Mouse (Mus musculus): ENCODE measurements around the gene Rbm4. TPM values are rescaled to one million over a fixed set of nuclear protein-coding genes. Genes with fewer than 3 reads are reported as not detected.

Rbm4 gene
- polyA plus RNA-seq, 1 experiment from 2014 or later: 103 TPM

Other genes starting within 250 kb of the Rbm4 start
- gene Lrfn4, start 178.2 kb downstream of the Rbm4 start, polyA plus RNA-seq (2015; fragmentation: Nextera tagmentation; extraction: Ambion mirVana): 7.5 and 7.9 TPM in 2 replicates
- gene Rce1, start 168.3 kb downstream of the Rbm4 start, polyA plus RNA-seq (2015; fragmentation: Nextera tagmentation; extraction: Ambion mirVana): 50.9 and 63.4 TPM in 2 replicates
- 4.1 and 5.8 TPM in 2 replicates for gene Gm960, start 95.2 kb downstream of the Rbm4 start, polyA plus RNA-seq (2015; fragmentation: Nextera tagmentation; extraction: Ambion mirVana)
- 18.1 and 20.8 TPM in 2 replicates for gene Sptbn2, start 82.7 kb downstream of the Rbm4 start, polyA plus RNA-seq (2015; fragmentation: Nextera tagmentation; extraction: Ambion mirVana)
- gene Rbm4b, start 37.4 kb downstream of the Rbm4 start, polyA plus RNA-seq (2015; fragmentation: Nextera tagmentation; extraction: Ambion mirVana): 188 and 192 TPM in 2 replicates
- 43.0 and 47.4 TPM in 2 replicates for gene Gm21992, start 17.7 kb upstream of the Rbm4 start, polyA plus RNA-seq (2015; fragmentation: Nextera tagmentation; extraction: Ambion mirVana)
- 88.3 and 95.3 TPM in 2 replicates for gene Rbm14, start 17.7 kb upstream of the Rbm4 start, polyA plus RNA-seq (2015; fragmentation: Nextera tagmentation; extraction: Ambion mirVana)
- gene Ccs, start 45.4 kb upstream of the Rbm4 start, polyA plus RNA-seq (2015; fragmentation: Nextera tagmentation; extraction: Ambion mirVana): 42.0 and 47.0 TPM in 2 replicates
- gene Ccdc87, start 45.5 kb upstream of the Rbm4 start, polyA plus RNA-seq (2015; fragmentation: Nextera tagmentation; extraction: Ambion mirVana): 0.23 and 0.39 TPM in 2 replicates
- gene Ctsf, start 61.2 kb upstream of the Rbm4 start, polyA plus RNA-seq (2015; fragmentation: Nextera tagmentation; extraction: Ambion mirVana): 31.3 and 34.5 TPM in 2 replicates
- gene Actn3, start 84.0 kb upstream of the Rbm4 start, polyA plus RNA-seq (2015; fragmentation: Nextera tagmentation; extraction: Ambion mirVana): 0.64 and 0.97 TPM in 2 replicates
- 17.1 and 20.1 TPM in 2 replicates for gene Zdhhc24, start 84.8 kb upstream of the Rbm4 start, polyA plus RNA-seq (2015; fragmentation: Nextera tagmentation; extraction: Ambion mirVana)
- gene Bbs1, start 112.7 kb upstream of the Rbm4 start, polyA plus RNA-seq (2015; fragmentation: Nextera tagmentation; extraction: Ambion mirVana): 8.9 and 10.8 TPM in 2 replicates
- gene Dpp3, start 134.4 kb upstream of the Rbm4 start, polyA plus RNA-seq (2015; fragmentation: Nextera tagmentation; extraction: Ambion mirVana): 118 and 132 TPM in 2 replicates
- gene Peli3, start 149.2 kb upstream of the Rbm4 start, polyA plus RNA-seq (2015; fragmentation: Nextera tagmentation; extraction: Ambion mirVana): 5.7 TPM in 2 replicates
- 128 and 135 TPM in 2 replicates for gene Mrpl11, start 168.2 kb upstream of the Rbm4 start, polyA plus RNA-seq (2015; fragmentation: Nextera tagmentation; extraction: Ambion mirVana)
- 0.10 and 0.18 TPM in 2 replicates for gene Npas4, start 196.4 kb upstream of the Rbm4 start, polyA plus RNA-seq (2015; fragmentation: Nextera tagmentation; extraction: Ambion mirVana)
- 6.9 and 8.3 TPM in 2 replicates for gene Slc29a2, start 230.0 kb upstream of the Rbm4 start, polyA plus RNA-seq (2015; fragmentation: Nextera tagmentation; extraction: Ambion mirVana)
- gene B4gat1, start 244.9 kb upstream of the Rbm4 start, polyA plus RNA-seq (2015; fragmentation: Nextera tagmentation; extraction: Ambion mirVana): 39.4 and 40.3 TPM in 2 replicates
- gene AC124502.3, start 245.0 kb upstream of the Rbm4 start, polyA plus RNA-seq (2015; fragmentation: Nextera tagmentation; extraction: Ambion mirVana): 3.2 and 3.4 TPM in 2 replicates
- 56.0 and 63.2 TPM in 2 replicates for gene Brms1, start 247.5 kb upstream of the Rbm4 start, polyA plus RNA-seq (2015; fragmentation: Nextera tagmentation; extraction: Ambion mirVana)

Data from forebrain, embryonic 13.5 days (tissue).